ENCODE assay signal across 8 mouse cellular contexts in genomic region chr11:97840991-97841661, GRCm38 (mm10). TPM values are rescaled to one million over a fixed set of nuclear protein-coding genes. Genes with fewer than 3 reads are reported as not detected.
DNase-seq lines count a peak whose midpoint lies in the region; ATAC-seq and TF ChIP-seq lines count a peak whose summit lies in the region.

No protein-coding gene starts in this region.

- peaks cover 41% of the 10 kb centered on the region for H3K4me1 ChIP-seq in bone marrow macrophage, adult 2 months (ENCODE audit: control insufficient read depth, insufficient read depth, low read length)
- H3K4me1 ChIP-seq in embryonic facial prominence, embryonic 15.5 days: peaks cover 19% of the 10 kb centered on the region; the same call in 1 of the 2 replicates
- peaks cover 3% of the 10 kb centered on the region; the same call in 1 of the 2 replicates for H3K4me1 ChIP-seq in heart, embryonic 11.5 days (ENCODE audit: control insufficient read depth, insufficient read depth, low read length)
- peaks cover 12% of the 10 kb centered on the region for H3K4me1 ChIP-seq in limb, embryonic 12.5 days (replicated peaks)
- peaks cover 12% of the 10 kb centered on the region for H3K4me1 ChIP-seq in midbrain, embryonic 16.5 days (ENCODE audit: control insufficient read depth, insufficient read depth, low read length)

- H3K36me3 ChIP-seq in embryonic facial prominence, embryonic 15.5 days: peaks cover 18% of the 10 kb centered on the region
- H3K36me3 ChIP-seq in heart, embryonic 11.5 days (ENCODE audit: control insufficient read depth, insufficient read depth, low read length): peaks cover 9% of the 10 kb centered on the region; the same call in 1 of the 2 replicates
- H3K36me3 ChIP-seq in limb, embryonic 12.5 days: peaks cover 23% of the 10 kb centered on the region
- peaks cover 3% of the 10 kb centered on the region for H3K36me3 ChIP-seq in midbrain, embryonic 16.5 days (ENCODE audit: control insufficient read depth, insufficient read depth, low read length)

- H3K27me3 ChIP-seq in embryonic facial prominence, embryonic 15.5 days: no peaks in the 10 kb centered on the region
- no peaks in the 10 kb centered on the region for H3K27me3 ChIP-seq in heart, embryonic 11.5 days (ENCODE audit: control insufficient read depth, insufficient read depth, low read length)
- H3K27me3 ChIP-seq in limb, embryonic 12.5 days: no peaks in the 10 kb centered on the region
- no peaks in the 10 kb centered on the region for H3K27me3 ChIP-seq in midbrain, embryonic 16.5 days (ENCODE audit: control insufficient read depth, insufficient read depth, low read depth, low read length)

- ATAC-seq in CD4-positive, CD25-positive, alpha-beta regulatory T cell, adult 4 months: peak; percentile 52
- ATAC-seq in embryonic facial prominence, embryonic 15.5 days (ENCODE audit: insufficient number of reproducible peaks, low FRiP score, low TSS enrichment, low read depth): peak; percentile 89
- peak; percentile 55; the same call in 1 of the 2 replicates for ATAC-seq in heart, embryonic 11.5 days (replicated peaks; ENCODE audit: insufficient number of reproducible peaks, low FRiP score, low TSS enrichment)
- peak; percentile 83 for ATAC-seq in limb, embryonic 12.5 days (ENCODE audit: insufficient number of reproducible peaks, insufficient read depth, low FRiP score, low TSS enrichment, low read depth)
- ATAC-seq in midbrain, embryonic 16.5 days: peak; percentile 94

- H3K9ac ChIP-seq in embryonic facial prominence, embryonic 15.5 days: peak overlapping the region; percentile 7; the same call in 1 of the 2 replicates
- peak overlapping the region; percentile 50 for H3K9ac ChIP-seq in heart, embryonic 11.5 days (ENCODE audit: low read depth, low read length)
- peak overlapping the region; percentile 60 for H3K9ac ChIP-seq in limb, embryonic 12.5 days (replicated peaks)
- H3K9ac ChIP-seq in midbrain, embryonic 16.5 days (ENCODE audit: low read depth, low read length): peak overlapping the region; percentile 65

- TF ChIP-seq CTCF in bone marrow macrophage, adult 2 months (IDR thresholded peaks at IDR 0.05; ENCODE audit: low read depth, low read length): no peak

- peak overlapping the region; percentile 80 for H3K4me3 ChIP-seq in bone marrow macrophage, adult 2 months (ENCODE audit: insufficient read depth, low read length)
- peak overlapping the region; percentile 44 for H3K4me3 ChIP-seq in embryonic facial prominence, embryonic 15.5 days (replicated peaks)
- H3K4me3 ChIP-seq in heart, embryonic 11.5 days (ENCODE audit: low read depth, low read length): peak overlapping the region; percentile 53
- H3K4me3 ChIP-seq in limb, embryonic 12.5 days (replicated peaks): peak overlapping the region; percentile 53
- peak overlapping the region; percentile 49 for H3K4me3 ChIP-seq in midbrain, embryonic 16.5 days (ENCODE audit: low read depth, low read length)

- peak overlapping the region; percentile 89 for H3K27ac ChIP-seq in bone marrow macrophage, adult 2 months (ENCODE audit: insufficient read depth, low read depth, low read length)
- H3K27ac ChIP-seq in embryonic facial prominence, embryonic 15.5 days (replicated peaks): peak overlapping the region; percentile 82
- peak overlapping the region; percentile 71 for H3K27ac ChIP-seq in heart, embryonic 11.5 days (ENCODE audit: low read depth, low read length)
- H3K27ac ChIP-seq in limb, embryonic 12.5 days: peak overlapping the region; percentile 92
- H3K27ac ChIP-seq in midbrain, embryonic 16.5 days (ENCODE audit: low read length): peak overlapping the region; percentile 86

- peak; percentile 81 for DNase-seq in kidney, adult 9 months
- peak; percentile 98 for DNase-seq in telencephalon, adult 2 months (ENCODE audit: low read depth, low spot score)

- WGBS in embryonic facial prominence, embryonic 15.5 days: 1% methylated on average over 22 of the region's 22 CpGs
- 2% methylated on average over 22 of the region's 22 CpGs for WGBS in heart, embryonic 11.5 days (ENCODE audit: insufficient replicate concordance)
- 2% methylated on average over 22 of the region's 22 CpGs for WGBS in limb, embryonic 12.5 days
- under 1% methylated on average over 22 of the region's 22 CpGs for WGBS in midbrain, embryonic 16.5 days

- peak overlapping the region; percentile 57 for H3K4me2 ChIP-seq in embryonic facial prominence, embryonic 15.5 days (replicated peaks)
- peak overlapping the region; percentile 70 for H3K4me2 ChIP-seq in heart, embryonic 11.5 days
- H3K4me2 ChIP-seq in limb, embryonic 12.5 days: peak overlapping the region; percentile 64
- H3K4me2 ChIP-seq in midbrain, embryonic 16.5 days (ENCODE audit: low read length): peak overlapping the region; percentile 67

- no peaks in the 10 kb centered on the region for H3K9me3 ChIP-seq in embryonic facial prominence, embryonic 15.5 days (replicated peaks)
- no peaks in the 10 kb centered on the region for H3K9me3 ChIP-seq in heart, embryonic 11.5 days (replicated peaks; ENCODE audit: control insufficient read depth, low read length)
- H3K9me3 ChIP-seq in limb, embryonic 12.5 days: no peaks in the 10 kb centered on the region
- no peaks in the 10 kb centered on the region for H3K9me3 ChIP-seq in midbrain, embryonic 16.5 days (replicated peaks; ENCODE audit: control insufficient read depth, low read length, poor library complexity, severe bottlenecking)

- TF ChIP-seq POLR2A in bone marrow macrophage, adult 2 months (IDR thresholded peaks at IDR 0.05; ENCODE audit: borderline replicate concordance, low read depth, low read length): no peak

RNA-seq across cellular contexts. Expression of gene B230217C12Rik, which starts 0.5 kb away (rescaled TPM):
- 1 to 10 TPM; 1.4 TPM for polyA plus RNA-seq in CD4-positive, CD25-positive, alpha-beta regulatory T cell, adult 4 months (2017; shearing (Covaris generic))
- polyA plus RNA-seq in bone marrow macrophage, adult 2 months (2012; ENCODE audit: insufficient read depth, insufficient read length, missing spikeins): 1.8 and 2.4 TPM in 2 replicates
- polyA plus RNA-seq in embryonic facial prominence, embryonic 15.5 days (2015; fragmentation: Nextera tagmentation; extraction: Ambion mirVana): 6.8 and 7.4 TPM in 2 replicates
- polyA plus RNA-seq in heart, embryonic 11.5 days (2014; fragmentation: Nextera tagmentation; extraction: Ambion mirVana): 8.2 and 8.3 TPM in 2 replicates
- polyA plus RNA-seq in limb, embryonic 12.5 days (2016; fragmentation: Nextera tagmentation; extraction: Ambion mirVana): 11.8 and 13.2 TPM in 2 replicates
- 36.7 and 43.8 TPM in 2 replicates for polyA plus RNA-seq in midbrain, embryonic 16.5 days (2015; fragmentation: Nextera tagmentation; extraction: Ambion mirVana)

RNA-seq across cellular contexts. Expression of gene Lasp1, which starts 42.3 kb away (rescaled TPM):
- 10 to 100 TPM; 46.4 to 49.9 TPM for polyA plus RNA-seq in CD4-positive, CD25-positive, alpha-beta regulatory T cell, adult 4 months (2017; shearing (Covaris generic))
- 194 and 201 TPM in 2 replicates for polyA plus RNA-seq in bone marrow macrophage, adult 2 months (2012; ENCODE audit: insufficient read depth, insufficient read length, missing spikeins)
- polyA plus RNA-seq in embryonic facial prominence, embryonic 15.5 days (2015; fragmentation: Nextera tagmentation; extraction: Ambion mirVana): 117 and 121 TPM in 2 replicates
- polyA plus RNA-seq in heart, embryonic 11.5 days (2014; fragmentation: Nextera tagmentation; extraction: Ambion mirVana): 30.0 and 37.5 TPM in 2 replicates
- 110 and 120 TPM in 2 replicates for polyA plus RNA-seq in limb, embryonic 12.5 days (2016; fragmentation: Nextera tagmentation; extraction: Ambion mirVana)
- polyA plus RNA-seq in midbrain, embryonic 16.5 days (2015; fragmentation: Nextera tagmentation; extraction: Ambion mirVana): 194 and 202 TPM in 2 replicates

RNA-seq across cellular contexts. Expression of gene Fbxo47, which starts 42.8 kb away (rescaled TPM):
- polyA plus RNA-seq in CD4-positive, CD25-positive, alpha-beta regulatory T cell, adult 4 months (2017; shearing (Covaris generic)): under 1 TPM; 0.34 to 0.65 TPM
- polyA plus RNA-seq in bone marrow macrophage, adult 2 months (2012; ENCODE audit: insufficient read depth, insufficient read length, missing spikeins): 0.67 and 1.5 TPM in 2 replicates
- 0.39 and 0.57 TPM in 2 replicates for polyA plus RNA-seq in embryonic facial prominence, embryonic 15.5 days (2015; fragmentation: Nextera tagmentation; extraction: Ambion mirVana)
- 0.66 and 1.3 TPM in 2 replicates for polyA plus RNA-seq in heart, embryonic 11.5 days (2014; fragmentation: Nextera tagmentation; extraction: Ambion mirVana)
- 0.60 and 0.92 TPM in 2 replicates for polyA plus RNA-seq in limb, embryonic 12.5 days (2016; fragmentation: Nextera tagmentation; extraction: Ambion mirVana)
- polyA plus RNA-seq in midbrain, embryonic 16.5 days (2015; fragmentation: Nextera tagmentation; extraction: Ambion mirVana): 0.56 and 0.78 TPM in 2 replicates

RNA-seq across cellular contexts. Expression of gene Rpl23, which starts 58.9 kb away (rescaled TPM):
- 1,000 to 10,000 TPM in 1 of 2 experiments, 100 to 1,000 TPM in 1; 884 to 1,093 TPM for polyA plus RNA-seq in CD4-positive, CD25-positive, alpha-beta regulatory T cell, adult 4 months (2017; shearing (Covaris generic))
- polyA plus RNA-seq in bone marrow macrophage, adult 2 months (2012; ENCODE audit: insufficient read depth, insufficient read length, missing spikeins): 854 and 1,184 TPM in 2 replicates
- polyA plus RNA-seq in embryonic facial prominence, embryonic 15.5 days (2015; fragmentation: Nextera tagmentation; extraction: Ambion mirVana): 567 and 575 TPM in 2 replicates
- polyA plus RNA-seq in heart, embryonic 11.5 days (2014; fragmentation: Nextera tagmentation; extraction: Ambion mirVana): 461 and 517 TPM in 2 replicates
- polyA plus RNA-seq in limb, embryonic 12.5 days (2016; fragmentation: Nextera tagmentation; extraction: Ambion mirVana): 513 and 518 TPM in 2 replicates
- polyA plus RNA-seq in midbrain, embryonic 16.5 days (2015; fragmentation: Nextera tagmentation; extraction: Ambion mirVana): 267 and 286 TPM in 2 replicates

Comparison
In these comparisons a context has a peak if more than half of its experiments do, and no peak if none do; other contexts are left out.
1. Peak in every context shown above with its lines: DNase-seq, ATAC-seq, H3K4me3 ChIP-seq and H3K27ac ChIP-seq.
2. H3K9ac ChIP-seq: peak in every context shown above with its lines; median percentile 65 in midbrain, embryonic 16.5 days; 60 in limb, embryonic 12.5 days; 50 in heart, embryonic 11.5 days; 7 in embryonic facial prominence, embryonic 15.5 days.